Mouse (Mus musculus) testis, adult 2 months (tissue): Measurements from ENCODE around the gene Slc16a6. TPM values are rescaled to one million over a fixed set of nuclear protein-coding genes. Genes with fewer than 3 reads are reported as not detected.
A peak's percentile ranks its signal among the peaks of the same experiment; 100 is the strongest.

Source experiments
- H3K27ac ChIP-seq: fragments of 200-500 bp; 2 replicates; pipeline ENCODE4 v1.5.1; 2012; ENCODE audit warnings: low read depth, low read length; ENCODE audit not compliant: control insufficient read depth, insufficient read depth
- H3K27me3 ChIP-seq: fragments of 200-500 bp; 2 replicates; pipeline ENCODE4 v1.6.1; 2012; ENCODE audit warnings: mild to moderate bottlenecking, low read length, moderate library complexity; ENCODE audit not compliant: control insufficient read depth, insufficient read depth
- H3K36me3 ChIP-seq: fragments of 200-500 bp; 2 replicates; pipeline ENCODE4 v1.6.1; 2012; ENCODE audit warnings: mild to moderate bottlenecking, low read length; ENCODE audit not compliant: control insufficient read depth, insufficient read depth
- H3K4me1 ChIP-seq: fragments of 200-500 bp; 2 replicates; pipeline ENCODE4 v1.6.1; 2012; ENCODE audit warnings: low read length; ENCODE audit not compliant: control insufficient read depth, insufficient read depth
- H3K4me3 ChIP-seq: fragments of 200-500 bp; 2 replicates; pipeline ENCODE4 v1.5.1; 2012; ENCODE audit warnings: low read depth, mild to moderate bottlenecking, low read length, moderate library complexity, mixed read lengths; ENCODE audit not compliant: control insufficient read depth
- CTCF ChIP-seq: fragments of 200-500 bp; IDR thresholded peaks from 2 replicates; pipeline ENCODE4 v1.5.1; 2012; ENCODE audit warnings: low read depth, mild to moderate bottlenecking, inconsistent platforms, low read length, moderate library complexity; ENCODE audit not compliant: control insufficient read depth, insufficient read depth, insufficient replicate concordance
- POLR2A ChIP-seq: fragments of 200-500 bp; IDR thresholded peaks from 2 replicates; pipeline ENCODE4 v1.6.1; 2012; ENCODE audit warnings: low read depth, mild to moderate bottlenecking, inconsistent platforms, low read length, moderate library complexity; ENCODE audit not compliant: control insufficient read depth
- polyA plus RNA-seq: library from polyadenylated mRNA; depleted of rRNA; stranded (reverse); fragments of >200 nt; gene quantifications from 2 replicates; pipeline ENCODE4 v1.2.3, GENCODE M21; 2012

Slc16a6 gene
- polyA plus RNA-seq, 1 experiment: 1.9 TPM

DNA sequence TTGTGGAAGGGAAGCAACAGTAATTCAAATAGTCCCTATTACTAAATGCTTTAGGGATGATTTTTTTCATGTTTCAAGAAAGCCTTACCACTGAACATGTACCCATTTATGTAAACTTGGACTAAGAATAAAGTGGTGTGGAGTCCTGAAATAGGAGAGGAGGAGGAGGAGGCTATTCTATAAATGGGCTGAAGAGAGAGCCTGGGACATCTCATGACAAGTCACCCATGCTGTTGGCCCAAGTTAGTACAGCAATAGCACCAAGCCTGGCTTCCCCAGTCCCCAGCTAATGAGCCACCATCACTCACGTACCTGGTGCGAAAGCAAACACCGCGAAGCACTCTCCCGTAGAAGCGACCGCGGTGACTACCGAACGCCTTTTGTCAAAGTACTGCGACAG, 15.2 kb downstream of the Slc16a6 start:
- Histone ChIP-seq H3K27ac (no peak overlapping the region), H3K4me1 (no peaks in the 10 kb centered on the region; the same call in 1 of the 2 replicates), H3K36me3 (no peaks in the 10 kb centered on the region), H3K27me3 (no peaks in the 10 kb centered on the region), H3K4me3 (no peak overlapping the region)
- TF ChIP-seq CTCF (no peak), POLR2A (no peak)

DNA sequence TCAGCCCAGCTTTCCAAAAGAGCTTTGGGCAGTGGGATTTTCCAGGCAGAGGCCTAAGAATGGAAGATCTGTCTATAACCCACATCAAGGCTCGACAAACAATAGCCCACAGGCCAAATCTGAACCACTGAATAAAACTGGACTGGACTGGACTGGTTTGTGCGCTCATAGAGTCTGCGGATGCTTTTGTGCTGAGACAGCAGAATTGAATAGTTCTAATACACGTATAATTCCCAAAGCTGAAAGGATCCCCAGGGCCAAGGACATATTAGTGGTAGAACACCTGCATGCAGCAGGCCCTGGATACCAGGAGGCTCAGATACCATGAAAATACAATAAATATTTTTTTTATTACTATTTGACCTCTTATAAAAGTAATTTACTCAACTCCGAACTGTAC, 17.1 kb downstream of the Slc16a6 start:
- H3K4me1 ChIP-seq: no peaks in the 10 kb centered on the region; the same call in 1 of the 2 replicates
- no peaks in the 10 kb centered on the region for H3K36me3 ChIP-seq
- no peak overlapping the region for H3K27ac ChIP-seq
- TF ChIP-seq POLR2A (no peak), CTCF (no peak)
- H3K27me3 ChIP-seq: no peaks in the 10 kb centered on the region
- no peak overlapping the region for H3K4me3 ChIP-seq

DNA sequence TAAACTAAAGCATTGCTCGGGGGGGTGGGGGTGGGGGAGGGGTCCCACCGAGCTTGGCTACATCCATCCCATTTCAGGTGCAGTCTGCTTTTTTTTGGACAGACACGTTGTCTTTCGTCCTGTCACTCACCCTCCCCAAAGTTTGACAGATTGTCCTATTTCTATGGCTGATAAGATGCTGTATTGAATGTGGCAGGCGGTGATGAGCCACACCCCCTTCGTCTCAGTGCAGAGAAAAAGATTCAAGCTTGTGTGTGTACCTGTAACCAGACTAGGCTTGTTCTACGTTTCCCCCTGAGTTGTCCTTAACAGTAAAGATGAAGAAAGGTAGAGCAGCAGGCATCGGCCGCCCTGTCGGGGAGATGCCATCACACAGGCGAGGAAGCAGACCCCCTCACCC, 22.2 kb downstream of the Slc16a6 start:
- H3K4me3 ChIP-seq: no peak overlapping the region
- no peaks in the 10 kb centered on the region for H3K27me3 ChIP-seq
- H3K27ac ChIP-seq: no peak overlapping the region
- no peak for TF ChIP-seq CTCF
- TF ChIP-seq POLR2A: no peak
- no peaks in the 10 kb centered on the region; the same call in 1 of the 2 replicates for H3K4me1 ChIP-seq
- H3K36me3 ChIP-seq: no peaks in the 10 kb centered on the region

DNA sequence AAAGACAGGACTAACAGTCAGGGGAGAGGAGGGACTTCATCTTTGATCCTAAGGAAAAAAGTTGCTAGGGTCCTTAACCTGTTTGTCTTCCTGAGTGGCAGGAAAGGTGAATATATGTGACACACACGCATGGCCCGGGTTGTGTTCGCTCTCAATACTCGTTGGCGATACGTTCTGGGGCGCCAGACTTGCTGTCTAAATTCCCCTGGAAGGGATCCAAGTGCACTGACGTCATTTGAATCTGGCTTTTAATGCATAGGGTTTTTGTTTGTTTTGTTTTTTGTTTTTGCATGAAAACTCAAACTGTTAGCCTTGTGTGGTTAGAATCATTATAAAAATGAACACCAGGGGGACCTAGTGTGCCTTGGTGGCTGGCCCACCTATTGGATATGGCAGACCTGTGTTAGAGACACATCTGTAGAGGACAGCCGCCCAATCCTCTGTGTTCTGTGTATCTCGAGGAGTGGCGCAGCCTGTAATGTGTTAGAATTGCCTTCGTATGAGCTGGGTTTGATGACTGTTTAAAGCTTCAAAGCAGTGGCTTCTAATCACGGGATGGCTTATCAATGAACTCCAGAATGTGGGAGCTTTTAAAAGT, 27.9 kb downstream of the Slc16a6 start:
- Histone ChIP-seq H3K4me3 (no peak overlapping the region), H3K4me1 (no peaks in the 10 kb centered on the region), H3K27ac (no peak overlapping the region), H3K27me3 (no peaks in the 10 kb centered on the region), H3K36me3 (no peaks in the 10 kb centered on the region)
- TF ChIP-seq CTCF (0 out of 2 replicates have a peak, but pooled peaks have one; percentile 4), POLR2A (no peak)

DNA sequence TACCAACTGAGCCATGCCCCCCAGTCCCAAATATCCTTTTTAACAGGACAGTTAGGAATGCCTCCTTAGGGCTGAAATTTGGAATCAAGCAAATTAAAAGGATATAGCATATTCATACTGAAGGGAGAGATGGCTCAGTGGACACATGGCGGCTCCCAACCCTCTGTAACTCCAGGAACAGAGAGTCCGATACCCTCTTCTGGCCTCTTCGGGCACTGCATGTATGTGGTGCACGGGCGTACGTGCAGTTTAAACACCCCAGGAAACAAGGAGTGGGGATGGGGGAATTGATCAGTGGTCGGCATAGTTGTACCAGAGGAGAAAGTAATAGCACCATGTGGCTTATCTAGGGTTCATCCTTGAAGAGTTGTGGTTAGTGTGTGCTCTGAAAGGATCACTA, 28.8 kb downstream of the Slc16a6 start:
- no peak overlapping the region for H3K4me3 ChIP-seq
- H3K27ac ChIP-seq: no peak overlapping the region
- H3K27me3 ChIP-seq: no peaks in the 10 kb centered on the region
- no peaks in the 10 kb centered on the region for H3K36me3 ChIP-seq
- H3K4me1 ChIP-seq: peaks cover 6% of the 10 kb centered on the region
- TF ChIP-seq POLR2A (no peak), CTCF (peak; percentile 26; the same call in 1 of the 2 replicates)

DNA sequence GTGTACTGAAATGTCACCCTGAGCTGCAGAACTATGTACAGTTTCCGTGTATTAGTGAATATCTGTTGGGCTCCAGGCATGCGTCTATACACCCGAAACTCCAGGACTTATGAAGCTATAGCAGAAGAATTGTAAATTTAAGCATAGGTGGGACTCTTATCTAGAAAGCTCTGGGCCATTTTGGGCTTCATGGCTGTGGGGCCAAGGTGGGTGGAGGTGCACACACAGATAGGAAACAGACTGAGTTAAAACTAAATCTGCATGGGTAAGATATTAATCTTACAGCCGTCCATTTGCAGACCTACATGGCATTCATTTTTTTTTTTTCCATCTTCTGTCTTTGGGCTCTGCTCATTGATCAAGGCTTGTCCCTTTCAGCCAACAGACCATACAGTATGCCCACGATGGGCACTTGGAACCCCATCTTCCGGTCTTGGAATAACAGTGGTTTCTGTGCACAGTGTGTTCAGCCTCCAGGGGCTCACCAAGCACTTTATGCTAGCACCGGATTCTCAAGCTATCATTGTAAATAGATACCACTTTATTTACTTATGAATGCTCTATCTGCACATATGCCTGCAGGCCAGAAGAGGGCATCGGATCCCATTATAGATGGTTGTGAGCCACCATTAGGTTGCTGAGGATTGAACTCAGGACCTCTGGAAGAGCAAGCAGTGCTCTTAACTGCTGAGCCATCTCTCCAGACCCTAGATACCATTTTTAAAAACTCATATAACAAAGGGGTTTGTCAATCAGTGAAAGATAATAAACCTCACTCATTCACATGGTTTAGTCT, 29.7 kb downstream of the Slc16a6 start:
- H3K27me3 ChIP-seq: no peaks in the 10 kb centered on the region
- H3K36me3 ChIP-seq: no peaks in the 10 kb centered on the region
- no peak for TF ChIP-seq POLR2A
- no peak for TF ChIP-seq CTCF
- H3K27ac ChIP-seq: no peak overlapping the region
- no peak overlapping the region for H3K4me3 ChIP-seq
- peaks cover 7% of the 10 kb centered on the region for H3K4me1 ChIP-seq

DNA sequence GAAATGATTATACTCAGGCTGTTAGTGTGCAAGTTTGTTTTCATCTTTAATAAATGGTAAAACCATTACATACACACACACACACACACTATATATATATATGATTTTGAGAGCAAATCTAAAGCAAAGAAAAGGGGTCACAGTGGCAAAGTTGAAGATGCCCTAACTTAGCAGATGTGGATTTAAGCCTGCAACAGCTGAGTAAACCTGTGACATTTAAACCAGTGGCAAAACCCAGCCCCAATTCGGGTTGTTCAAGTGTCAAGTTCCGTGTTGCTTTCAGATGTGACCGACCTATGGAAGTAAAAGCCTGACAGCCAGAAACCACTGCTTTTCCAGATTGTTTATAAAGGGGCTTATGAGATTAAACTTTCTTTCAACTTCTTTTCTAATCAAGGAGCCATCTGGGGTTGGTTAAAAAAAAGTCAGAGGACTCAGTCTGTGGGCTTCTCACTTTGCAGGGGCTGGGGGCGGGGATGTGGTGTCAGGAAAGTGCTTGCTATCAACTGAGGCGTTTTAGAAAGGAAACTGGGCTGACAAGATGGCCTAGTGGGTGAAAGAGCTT, 31.1 kb downstream of the Slc16a6 start:
- no peak overlapping the region for H3K4me3 ChIP-seq
- TF ChIP-seq CTCF (no peak), POLR2A (no peak)
- no peaks in the 10 kb centered on the region for H3K27me3 ChIP-seq
- H3K27ac ChIP-seq: no peak overlapping the region
- no peaks in the 10 kb centered on the region for H3K36me3 ChIP-seq
- H3K4me1 ChIP-seq: peaks cover 7% of the 10 kb centered on the region
